Mouse (Mus musculus): Measurements from ENCODE around the gene Snx30.

Gene Snx30

GRCm38 (mm10) chr4:59815121-59815810, 9.6 kb downstream of the Snx30 start:
- H3K4me1 ChIP-seq (replicated peaks; ENCODE audit: low read depth, low read length): peaks cover 68% of the 10 kb centered on the region
- peaks cover 41% of the 10 kb centered on the region for H3K36me3 ChIP-seq (ENCODE audit: insufficient read depth, low read length)
- TF ChIP-seq POU5F1 (IDR thresholded peaks at IDR 0.05; ENCODE audit: borderline replicate concordance, low read length): no peak
- H3K9me3 ChIP-seq (ENCODE audit: low read length): no peaks in the 10 kb centered on the region
- no peaks in the 10 kb centered on the region for H3K27me3 ChIP-seq (ENCODE audit: insufficient read depth, low read length)
- H3K4me3 ChIP-seq (replicated peaks; ENCODE audit: low read length): no peak overlapping the region

- H3K4me3 ChIP-seq (replicated peaks; ENCODE audit: low read length): no peak overlapping the region
- TF ChIP-seq POU5F1 (IDR thresholded peaks at IDR 0.05; ENCODE audit: borderline replicate concordance, low read length): no peak
- no peak for TF ChIP-seq CTCF (conservative IDR thresholded peaks at IDR 0.05; ENCODE audit: low read length)
- no peak for TF ChIP-seq NANOG (IDR thresholded peaks at IDR 0.05; ENCODE audit: borderline replicate concordance, low read length)
- peaks cover 42% of the 10 kb centered on the region for H3K36me3 ChIP-seq (ENCODE audit: insufficient read depth, low read length)
- peaks cover 62% of the 10 kb centered on the region for H3K4me1 ChIP-seq (replicated peaks; ENCODE audit: low read depth, low read length)
- no peaks in the 10 kb centered on the region for H3K27me3 ChIP-seq (ENCODE audit: insufficient read depth, low read length)
- H3K9me3 ChIP-seq (ENCODE audit: low read length): no peaks in the 10 kb centered on the region
Measured at GRCm38 (mm10) chr4:59816016-59816415, 10.4 kb downstream of the Snx30 start.

GRCm38 (mm10) chr4:59816477-59816876, 10.8 kb downstream of the Snx30 start:
- Histone ChIP-seq H3K27me3 (ENCODE audit: insufficient read depth, low read length) (no peaks in the 10 kb centered on the region), H3K36me3 (ENCODE audit: insufficient read depth, low read length) (peaks cover 42% of the 10 kb centered on the region), H3K4me1 (replicated peaks; ENCODE audit: low read depth, low read length) (peaks cover 57% of the 10 kb centered on the region), H3K4me3 (replicated peaks; ENCODE audit: low read length) (no peak overlapping the region), H3K9me3 (ENCODE audit: low read length) (no peaks in the 10 kb centered on the region)
- no peak for TF ChIP-seq CTCF (conservative IDR thresholded peaks at IDR 0.05; ENCODE audit: low read length)
- TF ChIP-seq POU5F1 (IDR thresholded peaks at IDR 0.05; ENCODE audit: borderline replicate concordance, low read length): no peak
- no peak for TF ChIP-seq NANOG (IDR thresholded peaks at IDR 0.05; ENCODE audit: borderline replicate concordance, low read length)

GRCm38 (mm10) chr4:59817790-59818189, 12.2 kb downstream of the Snx30 start:
- Histone ChIP-seq H3K4me3 (replicated peaks; ENCODE audit: low read length) (no peak overlapping the region), H3K4me1 (replicated peaks; ENCODE audit: low read depth, low read length) (peaks cover 58% of the 10 kb centered on the region), H3K27me3 (ENCODE audit: insufficient read depth, low read length) (no peaks in the 10 kb centered on the region), H3K36me3 (ENCODE audit: insufficient read depth, low read length) (peaks cover 42% of the 10 kb centered on the region), H3K9me3 (ENCODE audit: low read length) (no peaks in the 10 kb centered on the region)
- TF ChIP-seq POU5F1 (IDR thresholded peaks at IDR 0.05; ENCODE audit: borderline replicate concordance, low read length): no peak
- no peak for TF ChIP-seq CTCF (conservative IDR thresholded peaks at IDR 0.05; ENCODE audit: low read length)
- TF ChIP-seq NANOG (IDR thresholded peaks at IDR 0.05; ENCODE audit: borderline replicate concordance, low read length): no peak

- no peaks in the 10 kb centered on the region for H3K9me3 ChIP-seq (ENCODE audit: low read length)
- H3K4me3 ChIP-seq (replicated peaks; ENCODE audit: low read length): no peak overlapping the region
- H3K36me3 ChIP-seq (ENCODE audit: insufficient read depth, low read length): peaks cover 40% of the 10 kb centered on the region
Measured at GRCm38 (mm10) chr4:59818498-59818897, 12.9 kb downstream of the Snx30 start.

GRCm38 (mm10) chr4:59819054-59819472, 13.4 kb downstream of the Snx30 start:
- Histone ChIP-seq H3K9me3 (ENCODE audit: low read length) (no peaks in the 10 kb centered on the region), H3K27me3 (ENCODE audit: insufficient read depth, low read length) (no peaks in the 10 kb centered on the region), H3K4me1 (replicated peaks; ENCODE audit: low read depth, low read length) (peaks cover 68% of the 10 kb centered on the region), H3K36me3 (ENCODE audit: insufficient read depth, low read length) (peaks cover 35% of the 10 kb centered on the region), H3K4me3 (replicated peaks; ENCODE audit: low read length) (no peak overlapping the region)
- TF ChIP-seq NANOG (IDR thresholded peaks at IDR 0.05; ENCODE audit: borderline replicate concordance, low read length) (no peak), POU5F1 (IDR thresholded peaks at IDR 0.05; ENCODE audit: borderline replicate concordance, low read length) (no peak), CTCF (conservative IDR thresholded peaks at IDR 0.05; ENCODE audit: low read length) (no peak)

More at GRCm38 (mm10) chr4:59818498-59818897, 12.9 kb downstream of the Snx30 start:
- no peaks in the 10 kb centered on the region for H3K27me3 ChIP-seq (ENCODE audit: insufficient read depth, low read length)
- TF ChIP-seq NANOG (IDR thresholded peaks at IDR 0.05; ENCODE audit: borderline replicate concordance, low read length) (no peak), POU5F1 (IDR thresholded peaks at IDR 0.05; ENCODE audit: borderline replicate concordance, low read length) (no peak), CTCF (conservative IDR thresholded peaks at IDR 0.05; ENCODE audit: low read length) (no peak)
- H3K4me1 ChIP-seq (replicated peaks; ENCODE audit: low read depth, low read length): peaks cover 65% of the 10 kb centered on the region

GRCm38 (mm10) chr4:59819477-59820022, 13.9 kb downstream of the Snx30 start:
- peaks cover 68% of the 10 kb centered on the region for H3K4me1 ChIP-seq (replicated peaks; ENCODE audit: low read depth, low read length)
- H3K36me3 ChIP-seq (ENCODE audit: insufficient read depth, low read length): peaks cover 37% of the 10 kb centered on the region
- no peaks in the 10 kb centered on the region for H3K27me3 ChIP-seq (ENCODE audit: insufficient read depth, low read length)
- no peaks in the 10 kb centered on the region for H3K9me3 ChIP-seq (ENCODE audit: low read length)
- TF ChIP-seq POU5F1 (IDR thresholded peaks at IDR 0.05; ENCODE audit: borderline replicate concordance, low read length) (no peak), CTCF (conservative IDR thresholded peaks at IDR 0.05; ENCODE audit: low read length) (no peak), NANOG (IDR thresholded peaks at IDR 0.05; ENCODE audit: borderline replicate concordance, low read length) (no peak)
- H3K4me3 ChIP-seq (replicated peaks; ENCODE audit: low read length): no peak overlapping the region

GRCm38 (mm10) chr4:59821516-59821915, 15.9 kb downstream of the Snx30 start:
- Histone ChIP-seq H3K36me3 (ENCODE audit: insufficient read depth, low read length) (peaks cover 33% of the 10 kb centered on the region), H3K4me1 (replicated peaks; ENCODE audit: low read depth, low read length) (peaks cover 63% of the 10 kb centered on the region), H3K9me3 (ENCODE audit: low read length) (no peaks in the 10 kb centered on the region), H3K27me3 (ENCODE audit: insufficient read depth, low read length) (no peaks in the 10 kb centered on the region), H3K4me3 (replicated peaks; ENCODE audit: low read length) (no peak overlapping the region)
- TF ChIP-seq NANOG (IDR thresholded peaks at IDR 0.05; ENCODE audit: borderline replicate concordance, low read length) (no peak), POU5F1 (IDR thresholded peaks at IDR 0.05; ENCODE audit: borderline replicate concordance, low read length) (no peak), CTCF (conservative IDR thresholded peaks at IDR 0.05; ENCODE audit: low read length) (no peak)

All from E14TG2a.4 (cell line).